Mouse (Mus musculus) heart, postnatal 14 days (tissue): ENCODE results near the gene Olfr49. TPM values are rescaled to one million over a fixed set of nuclear protein-coding genes. Genes with fewer than 3 reads are reported as not detected.
A peak's percentile ranks its signal among the peaks of the same experiment; 100 is the strongest.

ENCODE experiments used
- DNase-seq, 2 experiments: peaks; one replicate each; pipeline ENCODE4 v3.0.0; 2021 to 2022
- intact Hi-C: fragments of 180-260 bp; cut with DNase I; formaldehyde crosslinking; loops from one replicate; pipeline ENCODE4 v1.15.1; 2025
- total RNA-seq, 2 experiments: library from RNA; stranded (reverse); gene quantifications; 2 replicates each; pipeline ENCODE4 v1.2.3; 2021

Gene Olfr49
- total RNA-seq, 2 experiments from 2014 or later = not detected

GRCm38 (mm10) chr14:54263099-54263498 lies 21.6 kb downstream of the Olfr49 start:
- no peak for DNase-seq
- intact Hi-C loops = no loop called here

- no peak for DNase-seq
- intact Hi-C loops = no loop called here
Measured at GRCm38 (mm10) chr14:54262622-54263021, 22.1 kb downstream of the Olfr49 start.

- intact Hi-C loops = no loop called here
- no peak for DNase-seq
Measured at GRCm38 (mm10) chr14:54261386-54261785, 23.4 kb downstream of the Olfr49 start.

- peak in 1 of 2 experiments; percentile 17 for DNase-seq
- intact Hi-C loops = no loop called here
Measured at GRCm38 (mm10) chr14:54260196-54260595, 24.5 kb downstream of the Olfr49 start.

- intact Hi-C loops = loop anchor here (10.0 kb wide), 1 partner anchor 255 kb away; the partner anchor contains the start of gene Prmt5
- DNase-seq = no peak
Measured at GRCm38 (mm10) chr14:54259722-54260085, 25.0 kb downstream of the Olfr49 start.

GRCm38 (mm10) chr14:54259003-54259721 lies 25.6 kb downstream of the Olfr49 start:
- intact Hi-C loops = loop anchor here (10.0 kb wide), 1 partner anchor 256 kb away; the partner anchor contains the start of gene Prmt5

GRCm38 (mm10) chr14:54258131-54258670 lies 26.5 kb downstream of the Olfr49 start:
- intact Hi-C loops = loop anchor here (10.0 kb wide), 1 partner anchor 257 kb away; the partner anchor contains the start of gene Prmt5
- no peak for DNase-seq

More at GRCm38 (mm10) chr14:54259003-54259721, 25.6 kb downstream of the Olfr49 start:
- DNase-seq = peak; percentile 95 to 96

GRCm38 (mm10) chr14:54254670-54255202 lies 30.0 kb downstream of the Olfr49 start:
- intact Hi-C loops = loop anchor here (5.0 to 10.0 kb wide), 3 partner anchors 108 to 838 kb away; partner anchors contain the start of genes Oxa1l, Prmt5, Thtpa and Zfhx2
- DNase-seq = no peak

- intact Hi-C loops = loop anchor here (5.0 to 10.0 kb wide), 3 partner anchors 108 to 838 kb away; partner anchors contain the start of genes Oxa1l, Prmt5, Thtpa and Zfhx2
- DNase-seq = peak; percentile 99
Measured at GRCm38 (mm10) chr14:54253741-54254291, 30.9 kb downstream of the Olfr49 start, which contains the start of the genes Dad1 and Abhd4. Gene Dad1, minus strand, starts transcription at chr14:54254104. Gene Abhd4, plus strand, starts transcription at chr14:54254188.

GRCm38 (mm10) chr14:54250122-54250521 lies 34.6 kb downstream of the Olfr49 start:
- DNase-seq = no peak
- intact Hi-C loops = loop anchor here (5.0 to 10.0 kb wide), 3 partner anchors 112 to 842 kb away; partner anchors contain the start of genes Oxa1l, Prmt5, Thtpa and Zfhx2

- DNase-seq = no peak
- intact Hi-C loops = no loop called here
Measured at GRCm38 (mm10) chr14:54249326-54249725, 35.4 kb downstream of the Olfr49 start.

GRCm38 (mm10) chr14:54246232-54246631 lies 38.5 kb downstream of the Olfr49 start:
- intact Hi-C loops = no loop called here
- no peak for DNase-seq

- no peak for DNase-seq
- intact Hi-C loops = no loop called here
Measured at GRCm38 (mm10) chr14:54244183-54244582, 40.6 kb downstream of the Olfr49 start.

GRCm38 (mm10) chr14:54240542-54240941 lies 44.2 kb downstream of the Olfr49 start:
- DNase-seq = no peak
- intact Hi-C loops = no loop called here

- intact Hi-C loops = loop anchor here (1.0 to 5.0 kb wide), 2 partner anchors 89 to 123 kb away; partner anchors contain the start of gene Oxa1l
- peak; percentile 87 to 93 for DNase-seq
Measured at GRCm38 (mm10) chr14:54239002-54239736, 45.6 kb downstream of the Olfr49 start.

GRCm38 (mm10) chr14:54236881-54237280 lies 47.9 kb downstream of the Olfr49 start:
- no peak for DNase-seq
- intact Hi-C loops = loop anchor here (5.0 kb wide), 1 partner anchor 125 kb away; the partner anchor contains the start of gene Oxa1l

- intact Hi-C loops = loop anchor here (5.0 kb wide), 1 partner anchor 126 kb away; the partner anchor contains the start of gene Oxa1l
- no peak for DNase-seq
Measured at GRCm38 (mm10) chr14:54235825-54236540, 48.8 kb downstream of the Olfr49 start.

GRCm38 (mm10) chr14:54234231-54235040 lies 50.3 kb downstream of the Olfr49 start:
- intact Hi-C loops = loop anchor here (5.0 kb wide), 1 partner anchor 128 kb away; the partner anchor contains the start of gene Oxa1l
- no peak for DNase-seq
